Mouse (Mus musculus): ENCODE data around the gene Hebp2. TPM values are rescaled to one million over a fixed set of nuclear protein-coding genes. Genes with fewer than 3 reads are reported as not detected.

Gene Hebp2
- polyA plus RNA-seq, 1 experiment from 2014 or later: 19.7 TPM

GRCm38 (mm10) chr10:18532293-18532692, 13.6 kb downstream of the Hebp2 start:
- H3K4me1 ChIP-seq (replicated peaks): peaks cover 27% of the 10 kb centered on the region
- no peaks in the 10 kb centered on the region for H3K27me3 ChIP-seq
- H3K9me3 ChIP-seq: no peaks in the 10 kb centered on the region
- H3K4me2 ChIP-seq: no peak overlapping the region
- 43% methylated on average over 8 of the region's 8 CpGs for whole genome bisulfite sequencing
- peaks cover 23% of the 10 kb centered on the region for H3K36me3 ChIP-seq
- no peak for ATAC-seq (ENCODE audit: insufficient number of reproducible peaks, insufficient read depth, low FRiP score, low TSS enrichment, low read depth)
- no peak overlapping the region for H3K9ac ChIP-seq (replicated peaks)
- no peak overlapping the region for H3K27ac ChIP-seq
- H3K4me3 ChIP-seq (replicated peaks): no peak overlapping the region

- no peak for ATAC-seq (ENCODE audit: insufficient number of reproducible peaks, insufficient read depth, low FRiP score, low TSS enrichment, low read depth)
- no peak overlapping the region for H3K27ac ChIP-seq
- 84% methylated on average over 4 of the region's 4 CpGs for WGBS
- H3K4me1 ChIP-seq (replicated peaks): peaks cover 48% of the 10 kb centered on the region
- no peak overlapping the region for H3K4me2 ChIP-seq
- no peak overlapping the region for H3K9ac ChIP-seq (replicated peaks)
- no peaks in the 10 kb centered on the region for H3K9me3 ChIP-seq
- peaks cover 33% of the 10 kb centered on the region for H3K36me3 ChIP-seq
- H3K27me3 ChIP-seq: no peaks in the 10 kb centered on the region
- H3K4me3 ChIP-seq (replicated peaks): no peak overlapping the region
Observed at GRCm38 (mm10) chr10:18530161-18530560, 15.7 kb downstream of the Hebp2 start.

GRCm38 (mm10) chr10:18529177-18529576, 16.7 kb downstream of the Hebp2 start:
- Histone ChIP-seq H3K4me3 (replicated peaks) (no peak overlapping the region), H3K9me3 (no peaks in the 10 kb centered on the region), H3K4me1 (replicated peaks) (peaks cover 48% of the 10 kb centered on the region), H3K36me3 (peaks cover 41% of the 10 kb centered on the region), H3K4me2 (no peak overlapping the region), H3K9ac (replicated peaks) (no peak overlapping the region), H3K27ac (no peak overlapping the region), H3K27me3 (no peaks in the 10 kb centered on the region)
- no peak for ATAC-seq (ENCODE audit: insufficient number of reproducible peaks, insufficient read depth, low FRiP score, low TSS enrichment, low read depth)
- 81% methylated on average over 4 of the region's 4 CpGs for WGBS

GRCm38 (mm10) chr10:18528475-18528874, 17.4 kb downstream of the Hebp2 start:
- H3K4me1 ChIP-seq (replicated peaks): peaks cover 48% of the 10 kb centered on the region
- no peaks in the 10 kb centered on the region for H3K9me3 ChIP-seq
- no peaks in the 10 kb centered on the region for H3K27me3 ChIP-seq
- H3K36me3 ChIP-seq: peaks cover 45% of the 10 kb centered on the region
- ATAC-seq (ENCODE audit: insufficient number of reproducible peaks, insufficient read depth, low FRiP score, low TSS enrichment, low read depth): no peak
- no peak overlapping the region for H3K9ac ChIP-seq (replicated peaks)
- H3K4me2 ChIP-seq: no peak overlapping the region
- H3K4me3 ChIP-seq (replicated peaks): no peak overlapping the region
- 53% methylated on average over 5 of the region's 5 CpGs for WGBS
- H3K27ac ChIP-seq: no peak overlapping the region

GRCm38 (mm10) chr10:18527766-18528165, 18.1 kb downstream of the Hebp2 start:
- Histone ChIP-seq H3K4me3 (replicated peaks) (no peak overlapping the region), H3K4me1 (replicated peaks) (peaks cover 42% of the 10 kb centered on the region), H3K9ac (replicated peaks) (no peak overlapping the region), H3K4me2 (no peak overlapping the region), H3K27ac (no peak overlapping the region), H3K9me3 (no peaks in the 10 kb centered on the region), H3K36me3 (peaks cover 42% of the 10 kb centered on the region), H3K27me3 (no peaks in the 10 kb centered on the region)
- 69% methylated on average over 7 of the region's 7 CpGs for WGBS
- ATAC-seq (ENCODE audit: insufficient number of reproducible peaks, insufficient read depth, low FRiP score, low TSS enrichment, low read depth): no peak

GRCm38 (mm10) chr10:18526851-18527675, 18.8 kb downstream of the Hebp2 start:
- 59% methylated on average over 20 of the region's 20 CpGs for WGBS
- no peaks in the 10 kb centered on the region for H3K27me3 ChIP-seq
- peaks cover 42% of the 10 kb centered on the region for H3K36me3 ChIP-seq
- H3K4me1 ChIP-seq (replicated peaks): peaks cover 38% of the 10 kb centered on the region
- no peak for ATAC-seq (ENCODE audit: insufficient number of reproducible peaks, insufficient read depth, low FRiP score, low TSS enrichment, low read depth)
- no peak overlapping the region; the same call in 1 of the 2 replicates for H3K4me2 ChIP-seq
- no peak overlapping the region for H3K4me3 ChIP-seq (replicated peaks)
- H3K9me3 ChIP-seq: no peaks in the 10 kb centered on the region
- H3K27ac ChIP-seq: peak overlapping the region; percentile 67
- peak overlapping the region; percentile 18; the same call in 1 of the 2 replicates for H3K9ac ChIP-seq (replicated peaks)

GRCm38 (mm10) chr10:18526184-18526850, 19.6 kb downstream of the Hebp2 start:
- peaks cover 35% of the 10 kb centered on the region for H3K36me3 ChIP-seq
- ATAC-seq (ENCODE audit: insufficient number of reproducible peaks, insufficient read depth, low FRiP score, low TSS enrichment, low read depth): no peak

GRCm38 (mm10) chr10:18525726-18526125, 20.1 kb downstream of the Hebp2 start:
- H3K4me2 ChIP-seq: no peak overlapping the region
- peaks cover 32% of the 10 kb centered on the region for H3K36me3 ChIP-seq
- no peaks in the 10 kb centered on the region for H3K27me3 ChIP-seq
- 0 out of 2 replicates have a peak overlapping the region, but pooled peaks have one; percentile 2 for H3K9ac ChIP-seq (replicated peaks)
- peaks cover 33% of the 10 kb centered on the region for H3K4me1 ChIP-seq (replicated peaks)
- ATAC-seq (ENCODE audit: insufficient number of reproducible peaks, insufficient read depth, low FRiP score, low TSS enrichment, low read depth): no peak
- H3K4me3 ChIP-seq (replicated peaks): no peak overlapping the region
- WGBS: 64% methylated on average over 9 of the region's 9 CpGs
- H3K9me3 ChIP-seq: no peaks in the 10 kb centered on the region
- 0 out of 2 replicates have a peak overlapping the region, but pooled peaks have one; percentile 23 for H3K27ac ChIP-seq

More at GRCm38 (mm10) chr10:18526184-18526850, 19.6 kb downstream of the Hebp2 start:
- 81% methylated on average over 22 of the region's 22 CpGs for WGBS
- Histone ChIP-seq H3K4me2 (no peak overlapping the region), H3K27me3 (no peaks in the 10 kb centered on the region), H3K4me3 (replicated peaks) (no peak overlapping the region), H3K27ac (peak overlapping the region; percentile 67; the same call in 1 of the 2 replicates), H3K4me1 (replicated peaks) (peaks cover 33% of the 10 kb centered on the region), H3K9me3 (no peaks in the 10 kb centered on the region), H3K9ac (replicated peaks) (peak overlapping the region; percentile 18; the same call in 1 of the 2 replicates)

GRCm38 (mm10) chr10:18525311-18525710, 20.6 kb downstream of the Hebp2 start:
- Histone ChIP-seq H3K4me1 (replicated peaks) (peaks cover 33% of the 10 kb centered on the region), H3K4me2 (no peak overlapping the region), H3K9me3 (no peaks in the 10 kb centered on the region), H3K36me3 (peaks cover 32% of the 10 kb centered on the region), H3K9ac (replicated peaks) (no peak overlapping the region), H3K4me3 (replicated peaks) (no peak overlapping the region), H3K27me3 (no peaks in the 10 kb centered on the region), H3K27ac (no peak overlapping the region)
- 87% methylated on average over 15 of the region's 15 CpGs for WGBS
- ATAC-seq (ENCODE audit: insufficient number of reproducible peaks, insufficient read depth, low FRiP score, low TSS enrichment, low read depth): no peak

GRCm38 (mm10) chr10:18522556-18522955, 23.3 kb downstream of the Hebp2 start:
- WGBS: 74% methylated on average over 2 of the region's 2 CpGs
- Histone ChIP-seq H3K4me3 (replicated peaks) (no peak overlapping the region), H3K27ac (no peak overlapping the region), H3K9me3 (no peaks in the 10 kb centered on the region), H3K9ac (replicated peaks) (no peak overlapping the region), H3K36me3 (peaks cover 32% of the 10 kb centered on the region), H3K4me2 (no peak overlapping the region), H3K4me1 (replicated peaks) (peaks cover 23% of the 10 kb centered on the region), H3K27me3 (no peaks in the 10 kb centered on the region)
- ATAC-seq (ENCODE audit: insufficient number of reproducible peaks, insufficient read depth, low FRiP score, low TSS enrichment, low read depth): no peak

GRCm38 (mm10) chr10:18511496-18511895, 34.4 kb downstream of the Hebp2 start:
- Histone ChIP-seq H3K4me1 (replicated peaks) (peaks cover 21% of the 10 kb centered on the region), H3K27ac (no peak overlapping the region), H3K4me3 (replicated peaks) (no peak overlapping the region), H3K27me3 (no peaks in the 10 kb centered on the region), H3K4me2 (no peak overlapping the region), H3K9me3 (no peaks in the 10 kb centered on the region), H3K9ac (replicated peaks) (no peak overlapping the region), H3K36me3 (peaks cover 16% of the 10 kb centered on the region; the same call in 1 of the 2 replicates)
- 80% methylated on average over 11 of the region's 11 CpGs for WGBS
- ATAC-seq (ENCODE audit: insufficient number of reproducible peaks, insufficient read depth, low FRiP score, low TSS enrichment, low read depth): no peak
